Mouse (Mus musculus) erythroblast, embryonic 14.5 days (primary cell): ENCODE data around the gene Acsbg1. TPM values are rescaled to one million over a fixed set of nuclear protein-coding genes. Genes with fewer than 3 reads are reported as not detected.

Source experiments
- H3K27me3 ChIP-seq: 2 replicates; pipeline ENCODE4 v1.6.1; 2012; ENCODE audit warnings: inconsistent platforms; ENCODE audit not compliant: control insufficient read depth
- H3K36me3 ChIP-seq: 2 replicates; pipeline ENCODE4 v1.6.1; 2012; ENCODE audit warnings: mild to moderate bottlenecking, inconsistent platforms; ENCODE audit not compliant: control insufficient read depth
- H3K4me1 ChIP-seq: 2 replicates; pipeline ENCODE4 v1.6.1; 2012; ENCODE audit warnings: inconsistent platforms; ENCODE audit not compliant: control insufficient read depth
- H3K4me3 ChIP-seq: replicated peaks from 2 replicates; pipeline ENCODE3; 2012; ENCODE audit warnings: moderate library complexity, mild to moderate bottlenecking, inconsistent platforms
- H3K9me3 ChIP-seq: 2 replicates; pipeline ENCODE4 v1.6.1; 2012; ENCODE audit warnings: low read length, inconsistent platforms, mixed read lengths; ENCODE audit not compliant: control insufficient read depth
- GATA1 ChIP-seq: IDR thresholded peaks from 2 replicates; pipeline ENCODE4 v1.6.1; 2012; ENCODE audit warnings: low read length, inconsistent platforms, mixed read lengths
- TAL1 ChIP-seq: IDR thresholded peaks from 3 replicates; pipeline ENCODE4 v1.6.1; 2012; ENCODE audit warnings: low read length, inconsistent platforms, mixed read lengths
- polyA plus RNA-seq: library from polyadenylated mRNA; stranded (reverse); fragments of >175 nt; gene quantifications from 2 replicates; pipeline ENCODE4 v1.2.3, GENCODE M21; 2012

Acsbg1 gene
- polyA plus RNA-seq, 1 experiment: not detected

GRCm38 (mm10) chr9:54652778-54653177 is 8.9 kb downstream of the Acsbg1 start:
- TF ChIP-seq GATA1 (no peak), TAL1 (no peak)
- Histone ChIP-seq H3K4me1 (no peaks in the 10 kb centered on the region), H3K27me3 (no peaks in the 10 kb centered on the region), H3K9me3 (no peaks in the 10 kb centered on the region), H3K36me3 (no peaks in the 10 kb centered on the region), H3K4me3 (no peak overlapping the region)

GRCm38 (mm10) chr9:54649360-54649759 is 12.3 kb downstream of the Acsbg1 start:
- Histone ChIP-seq H3K27me3 (no peaks in the 10 kb centered on the region), H3K36me3 (no peaks in the 10 kb centered on the region), H3K4me3 (no peak overlapping the region), H3K4me1 (peaks cover 3% of the 10 kb centered on the region), H3K9me3 (no peaks in the 10 kb centered on the region)
- TF ChIP-seq TAL1: no peak

- Histone ChIP-seq H3K4me1 (peaks cover 5% of the 10 kb centered on the region), H3K27me3 (no peaks in the 10 kb centered on the region), H3K9me3 (no peaks in the 10 kb centered on the region), H3K4me3 (no peak overlapping the region), H3K36me3 (no peaks in the 10 kb centered on the region)
- TF ChIP-seq GATA1 (no peak), TAL1 (no peak)
Measured at GRCm38 (mm10) chr9:54647456-54647855, 14.2 kb downstream of the Acsbg1 start.

- no peak overlapping the region for H3K4me3 ChIP-seq
- peaks cover 11% of the 10 kb centered on the region for H3K4me1 ChIP-seq
- no peaks in the 10 kb centered on the region for H3K27me3 ChIP-seq
- no peak for TF ChIP-seq TAL1
- TF ChIP-seq GATA1: no peak
- H3K36me3 ChIP-seq: no peaks in the 10 kb centered on the region
- H3K9me3 ChIP-seq: no peaks in the 10 kb centered on the region
Measured at GRCm38 (mm10) chr9:54646252-54646651, 15.4 kb downstream of the Acsbg1 start.

- TF ChIP-seq TAL1 (no peak), GATA1 (no peak)
- Histone ChIP-seq H3K4me1 (peaks cover 11% of the 10 kb centered on the region), H3K9me3 (no peaks in the 10 kb centered on the region), H3K27me3 (no peaks in the 10 kb centered on the region; the same call in 1 of the 2 replicates), H3K36me3 (no peaks in the 10 kb centered on the region), H3K4me3 (no peak overlapping the region)
Measured at GRCm38 (mm10) chr9:54645530-54645929, 16.1 kb downstream of the Acsbg1 start.

- Histone ChIP-seq H3K36me3 (no peaks in the 10 kb centered on the region), H3K27me3 (no peaks in the 10 kb centered on the region; the same call in 1 of the 2 replicates), H3K9me3 (no peaks in the 10 kb centered on the region), H3K4me3 (no peak overlapping the region), H3K4me1 (peaks cover 11% of the 10 kb centered on the region)
- no peak for TF ChIP-seq GATA1
Measured at GRCm38 (mm10) chr9:54643179-54643578, 18.5 kb downstream of the Acsbg1 start.

- H3K9me3 ChIP-seq: no peaks in the 10 kb centered on the region
- H3K36me3 ChIP-seq: no peaks in the 10 kb centered on the region
- no peaks in the 10 kb centered on the region; the same call in 1 of the 2 replicates for H3K27me3 ChIP-seq
- H3K4me3 ChIP-seq: no peak overlapping the region
- peaks cover 11% of the 10 kb centered on the region for H3K4me1 ChIP-seq
- TF ChIP-seq GATA1: no peak
- TF ChIP-seq TAL1: no peak
Measured at GRCm38 (mm10) chr9:54642556-54642955, 19.1 kb downstream of the Acsbg1 start.

GRCm38 (mm10) chr9:54642149-54642548 is 19.5 kb downstream of the Acsbg1 start:
- Histone ChIP-seq H3K4me3 (no peak overlapping the region), H3K27me3 (no peaks in the 10 kb centered on the region; the same call in 1 of the 2 replicates), H3K4me1 (peaks cover 11% of the 10 kb centered on the region), H3K36me3 (no peaks in the 10 kb centered on the region), H3K9me3 (no peaks in the 10 kb centered on the region)
- TF ChIP-seq TAL1: no peak
- TF ChIP-seq GATA1: no peak

GRCm38 (mm10) chr9:54641548-54641947 is 20.1 kb downstream of the Acsbg1 start:
- Histone ChIP-seq H3K9me3 (no peaks in the 10 kb centered on the region), H3K27me3 (no peaks in the 10 kb centered on the region; the same call in 1 of the 2 replicates), H3K36me3 (no peaks in the 10 kb centered on the region), H3K4me3 (no peak overlapping the region), H3K4me1 (peaks cover 9% of the 10 kb centered on the region)
- TF ChIP-seq TAL1: no peak
- no peak for TF ChIP-seq GATA1

GRCm38 (mm10) chr9:54639192-54639591 is 22.5 kb downstream of the Acsbg1 start:
- Histone ChIP-seq H3K4me1 (peaks cover 9% of the 10 kb centered on the region), H3K4me3 (no peak overlapping the region), H3K27me3 (no peaks in the 10 kb centered on the region; the same call in 1 of the 2 replicates), H3K36me3 (no peaks in the 10 kb centered on the region), H3K9me3 (no peaks in the 10 kb centered on the region)
- TF ChIP-seq GATA1: no peak
- no peak for TF ChIP-seq TAL1
